Mouse (Mus musculus) heart, embryonic 14.5 days (tissue): ENCODE results near the gene Atxn2. TPM values are rescaled to one million over a fixed set of nuclear protein-coding genes. Genes with fewer than 3 reads are reported as not detected.

Experiments
- ATAC-seq: fragments of 200-750 bp; cut with Nextera tagmentation; 2 replicates; pipeline ENCODE4 v1.8.0; 2017; ENCODE audit warnings: low read depth, moderate TSS enrichment; ENCODE audit not compliant: insufficient number of reproducible peaks, insufficient read depth, low FRiP score
- H3K27ac ChIP-seq, 2 experiments: fragments of 200-500 bp in 1 of 2; fragments of 300-500 bp in 1 of 2; sonication (generic) in 1 of 2; replicated peaks in 1 of 2; 2 replicates each; pipeline ENCODE4 v1.5.1; 2012 to 2014; ENCODE audit warnings: low read depth in 2 of 2, low read length in 2 of 2, control low read depth in 1 of 2, mild to moderate bottlenecking in 1 of 2, mixed read lengths in 1 of 2; ENCODE audit not compliant: control insufficient read depth in 1 of 2, insufficient read depth in 1 of 2
- H3K27me3 ChIP-seq: fragments of 300-500 bp; sonication (generic); 2 replicates; pipeline ENCODE4 v1.6.1; 2014; ENCODE audit warnings: mild to moderate bottlenecking, low read length, control low read depth; ENCODE audit not compliant: control insufficient read depth, insufficient read depth
- H3K36me3 ChIP-seq: fragments of 300-500 bp; sonication (generic); 2 replicates; pipeline ENCODE4 v1.6.1; 2014; ENCODE audit warnings: mild to moderate bottlenecking, control low read depth, low read length, mixed read lengths; ENCODE audit not compliant: control insufficient read depth, insufficient read depth
- H3K4me1 ChIP-seq, 2 experiments: fragments of 200-500 bp in 1 of 2; fragments of 300-500 bp in 1 of 2; sonication (generic) in 1 of 2; 2 replicates each; pipeline ENCODE4 v1.6.1; 2012 to 2014; ENCODE audit warnings: low read length in 2 of 2, control low read depth in 1 of 2, mixed read lengths in 1 of 2; ENCODE audit not compliant: control insufficient read depth in 2 of 2, insufficient read depth in 2 of 2
- H3K4me2 ChIP-seq: fragments of 300-500 bp; sonication (generic); 2 replicates; pipeline ENCODE4 v1.6.1; 2014; ENCODE audit warnings: mild to moderate bottlenecking, low read length
- H3K4me3 ChIP-seq, 2 experiments: fragments of 200-500 bp in 1 of 2; fragments of 300-500 bp in 1 of 2; sonication (generic) in 1 of 2; 2 replicates each; pipeline ENCODE4 v1.5.1; 2012 to 2014; ENCODE audit warnings: low read length in 2 of 2, mild to moderate bottlenecking in 2 of 2, control low read depth in 1 of 2, low read depth in 1 of 2, moderate library complexity in 1 of 2; ENCODE audit not compliant: control insufficient read depth in 1 of 2, insufficient read depth in 1 of 2
- H3K9ac ChIP-seq: fragments of 300-500 bp; sonication (generic); 2 replicates; pipeline ENCODE4 v1.6.1; 2014; ENCODE audit warnings: mild to moderate bottlenecking, low read length
- H3K9me3 ChIP-seq: fragments of 300-500 bp; sonication (generic); 2 replicates; pipeline ENCODE4 v1.6.1; 2016; ENCODE audit warnings: low read length, control low read depth; ENCODE audit not compliant: control insufficient read depth
- WGBS: fragments of 180-500 bp; shearing (Covaris S2); extraction: QIAGEN DNeasy Blood & Tissue Kit; methylation state at CpG from one replicate; pipeline ENCODE4 v1.1.7; 2014; 5-methylcytosine and 5-hydroxymethylcytosine counted together
- polyA plus RNA-seq: library from polyadenylated mRNA; unstranded; fragments of >200 nt; fragmentation: Nextera tagmentation; extraction: Ambion mirVana; gene quantifications from 2 replicates; pipeline ENCODE4 v1.2.1, GENCODE M21; 2014

Atxn2 gene
- polyA plus RNA-seq, 1 experiment from 2014 or later, result 84.8 TPM

DNA sequence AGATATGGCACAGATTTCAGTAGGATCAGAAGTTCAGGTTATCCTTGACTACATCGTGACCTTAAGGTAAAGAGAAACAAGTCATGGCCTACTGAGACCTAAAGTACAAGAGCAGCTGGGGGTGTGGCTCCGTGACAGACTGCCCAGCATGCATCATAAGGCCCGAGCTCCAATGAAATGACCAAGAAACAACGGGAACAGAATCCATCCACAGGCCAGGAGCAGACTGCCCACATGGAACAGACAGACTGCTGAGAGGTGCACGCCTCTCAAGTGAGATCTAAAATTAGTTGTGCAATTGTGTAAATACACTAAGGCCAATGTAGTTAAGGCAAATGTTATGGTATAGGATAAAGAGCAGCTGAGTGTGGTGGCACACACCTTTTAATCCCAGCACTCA is 110.4 kb downstream of the Atxn2 start:
- no peak overlapping the region for H3K4me3 ChIP-seq
- peaks cover 89% of the 10 kb centered on the region for H3K36me3 ChIP-seq
- ATAC-seq, result no peak
- no peak overlapping the region for H3K9ac ChIP-seq
- H3K4me2 ChIP-seq, result no peak overlapping the region
- 57% methylated on average over 5 of the region's 5 CpGs for WGBS
- H3K9me3 ChIP-seq, result no peaks in the 10 kb centered on the region
- H3K27me3 ChIP-seq, result no peaks in the 10 kb centered on the region
- H3K27ac ChIP-seq, result no peak overlapping the region
- peaks cover 15 to 45% of the 10 kb centered on the region in 2 experiments for H3K4me1 ChIP-seq

DNA sequence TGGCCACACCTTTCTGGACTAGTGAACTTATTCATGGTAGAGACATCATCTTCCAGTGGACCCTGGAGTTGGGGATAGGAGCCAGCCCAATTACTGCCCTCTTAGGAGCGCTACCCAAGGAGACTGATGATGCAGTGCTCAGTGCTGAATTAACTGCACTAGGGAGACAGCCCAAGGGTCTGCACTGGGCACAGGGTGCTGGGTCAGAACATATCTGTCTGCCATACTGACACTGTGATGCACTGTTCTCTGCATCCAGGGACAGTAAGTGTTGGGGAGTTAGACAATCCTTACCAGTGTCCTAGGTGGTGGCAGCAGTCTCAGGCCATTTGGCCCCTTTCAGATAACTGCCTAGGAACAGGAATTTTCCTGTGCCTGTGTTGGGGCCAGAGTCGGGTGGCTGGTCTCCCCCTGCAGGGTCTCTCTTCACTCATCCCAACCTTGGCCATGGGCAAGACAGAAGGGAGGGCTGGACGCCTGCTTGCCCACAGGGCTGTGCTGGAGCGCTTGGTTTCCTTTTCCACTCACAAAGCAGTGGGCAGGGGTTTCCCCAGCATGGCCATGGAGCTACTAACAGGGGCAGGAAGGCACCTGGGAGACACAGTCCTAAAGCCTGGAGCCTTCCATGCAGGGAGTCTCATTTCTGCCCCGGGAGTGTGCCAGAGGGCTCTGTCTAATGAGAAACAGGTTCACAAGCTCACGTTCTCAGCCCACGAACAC is 111.8 kb downstream of the Atxn2 start:
- Histone ChIP-seq H3K36me3 (peaks cover 89% of the 10 kb centered on the region), H3K27me3 (no peaks in the 10 kb centered on the region), H3K4me2 (no peak overlapping the region), H3K4me1 (peaks cover 15 to 45% of the 10 kb centered on the region in 2 experiments), H3K9me3 (no peaks in the 10 kb centered on the region), H3K27ac (peak overlapping the region in 1 of 2 experiments; percentile 77; a peak in 1 of 4 replicates), H3K4me3 (no peak overlapping the region), H3K9ac (peak overlapping the region; percentile 25; the same call in 1 of the 2 replicates)
- ATAC-seq, result no peak
- WGBS, result 65% methylated on average over 7 of the region's 7 CpGs

GRCm38 (mm10) chr5:121823668-121824067 is 112.5 kb downstream of the Atxn2 start:
- Histone ChIP-seq H3K27me3 (no peaks in the 10 kb centered on the region), H3K9me3 (no peaks in the 10 kb centered on the region), H3K27ac (peak overlapping the region in 1 of 2 experiments; percentile 77; a peak in 2 of 4 replicates), H3K36me3 (peaks cover 89% of the 10 kb centered on the region), H3K4me1 (peaks cover 15 to 48% of the 10 kb centered on the region in 2 experiments), H3K9ac (no peak overlapping the region), H3K4me3 (no peak overlapping the region), H3K4me2 (no peak overlapping the region)
- 0 out of 2 replicates have a peak, but pooled peaks have one; percentile 3 for ATAC-seq
- 100% methylated on average over 1 of the region's 1 CpGs for WGBS

- no peak overlapping the region for H3K4me2 ChIP-seq
- H3K36me3 ChIP-seq, result peaks cover 85% of the 10 kb centered on the region
- H3K9me3 ChIP-seq, result no peaks in the 10 kb centered on the region
- ATAC-seq, result peak; percentile 44; the same call in 1 of the 2 replicates
- peak overlapping the region; percentile 64 to 77 for H3K27ac ChIP-seq
- no peaks in the 10 kb centered on the region for H3K27me3 ChIP-seq
- H3K4me1 ChIP-seq, result peaks cover 18 to 52% of the 10 kb centered on the region in 2 experiments
- H3K9ac ChIP-seq, result 0 out of 2 replicates have a peak overlapping the region, but pooled peaks have one; percentile 22
- WGBS, result 72% methylated on average over 4 of the region's 4 CpGs
- H3K4me3 ChIP-seq, result no peak overlapping the region
Measured at GRCm38 (mm10) chr5:121824121-121824520, 113.0 kb downstream of the Atxn2 start.

- H3K4me1 ChIP-seq, result peaks cover 12 to 43% of the 10 kb centered on the region in 2 experiments
- H3K27me3 ChIP-seq, result no peaks in the 10 kb centered on the region
- peaks cover 71% of the 10 kb centered on the region for H3K36me3 ChIP-seq
- no peak overlapping the region for H3K4me3 ChIP-seq
- no peaks in the 10 kb centered on the region for H3K9me3 ChIP-seq
- ATAC-seq, result no peak
- no peak overlapping the region for H3K27ac ChIP-seq
- 88% methylated on average over 3 of the region's 3 CpGs for WGBS
- no peak overlapping the region for H3K4me2 ChIP-seq
- H3K9ac ChIP-seq, result no peak overlapping the region
Measured at GRCm38 (mm10) chr5:121825606-121826005, 114.5 kb downstream of the Atxn2 start.

- Histone ChIP-seq H3K27ac (no peak overlapping the region), H3K9me3 (no peaks in the 10 kb centered on the region), H3K4me1 (peaks cover 12 to 37% of the 10 kb centered on the region in 2 experiments), H3K9ac (no peak overlapping the region), H3K36me3 (peaks cover 53% of the 10 kb centered on the region), H3K4me3 (no peak overlapping the region), H3K27me3 (no peaks in the 10 kb centered on the region), H3K4me2 (no peak overlapping the region)
- 81% methylated on average over 4 of the region's 4 CpGs for WGBS
- ATAC-seq, result no peak
Measured at GRCm38 (mm10) chr5:121827876-121828275, 116.7 kb downstream of the Atxn2 start.

DNA sequence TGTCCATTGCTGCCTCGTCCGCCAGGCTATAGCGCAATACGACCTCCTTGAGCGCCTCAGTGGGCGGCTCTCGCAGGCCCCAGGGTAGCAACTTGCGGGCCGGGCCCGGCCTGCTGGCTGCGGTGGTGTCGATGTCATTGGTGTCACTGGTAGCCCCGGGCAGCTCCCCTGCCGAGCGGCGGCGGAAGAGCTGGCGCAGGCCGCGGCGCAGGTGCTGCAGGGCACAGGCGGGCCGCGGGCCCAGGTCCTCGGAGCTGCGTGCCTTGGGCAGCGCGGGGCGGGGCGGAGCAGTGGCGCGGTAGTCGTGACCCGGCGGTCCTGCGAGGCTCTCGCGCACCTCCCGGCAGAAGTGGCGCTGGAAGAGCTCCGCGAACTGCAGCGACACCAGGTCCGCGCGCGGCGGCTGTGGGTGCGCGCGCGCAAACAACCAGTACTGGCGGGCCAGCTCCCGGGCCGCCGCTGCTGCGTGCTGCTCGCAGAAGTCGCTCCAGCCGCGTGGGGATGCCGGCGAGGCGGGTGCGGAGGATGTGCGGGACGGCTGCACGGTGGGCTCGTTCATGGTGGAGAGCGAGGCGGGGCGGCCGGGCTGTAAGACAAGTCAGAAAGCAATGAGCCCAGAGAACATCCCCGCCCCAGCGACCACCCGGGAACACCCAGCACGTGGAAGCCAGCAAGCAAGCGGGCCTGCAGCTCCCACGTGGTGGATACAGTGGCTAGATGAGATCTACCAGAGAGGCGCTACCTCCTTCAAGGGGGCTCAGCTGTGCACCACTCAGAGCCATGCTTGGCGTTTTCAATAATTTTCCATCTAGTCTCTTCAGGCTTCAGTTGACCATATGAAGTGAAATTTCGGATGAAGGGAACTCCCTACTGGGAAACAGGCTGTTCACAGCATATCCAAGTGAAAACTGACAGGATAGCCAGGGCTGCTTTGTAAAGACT is 117.6 kb downstream of the Atxn2 start:
- Histone ChIP-seq H3K4me2 (peak overlapping the region; percentile 81), H3K36me3 (peaks cover 45% of the 10 kb centered on the region), H3K4me3 (peak overlapping the region; percentile 38 to 42), H3K27me3 (no peaks in the 10 kb centered on the region), H3K9ac (peak overlapping the region; percentile 69), H3K4me1 (peaks cover 19 to 37% of the 10 kb centered on the region in 2 experiments), H3K9me3 (no peaks in the 10 kb centered on the region), H3K27ac (no peak overlapping the region)
- no peak for ATAC-seq
- 22% methylated on average over 80 of the region's 82 CpGs for WGBS
